ENCODE assay signal across 8 mouse cellular contexts in genomic region chr3:88449395-88450023, GRCm38 (mm10). TPM values are rescaled to one million over a fixed set of nuclear protein-coding genes. Genes with fewer than 3 reads are reported as not detected.
DNase-seq lines count a peak whose midpoint lies in the region; ATAC-seq lines count a peak whose summit lies in the region.

No protein-coding gene starts in this region.

- ATAC-seq in hindbrain, embryonic 15.5 days (ENCODE audit: low FRiP score, low read depth): peak; percentile 38; the same call in 1 of the 2 replicates
- no peak for ATAC-seq in granulocyte monocyte progenitor cell, adult 5-6 weeks (replicated peaks; ENCODE audit: poor library complexity, severe bottlenecking)

- peaks cover 36% of the 10 kb centered on the region for H3K4me1 ChIP-seq in forebrain, embryonic 10.5 days
- H3K4me1 ChIP-seq in hindbrain, embryonic 15.5 days (replicated peaks): no peaks in the 10 kb centered on the region; the same call in 1 of the 2 replicates

- peak overlapping the region; percentile 48 for H3K4me3 ChIP-seq in forebrain, embryonic 10.5 days
- peak overlapping the region; percentile 16; the same call in 1 of the 2 replicates for H3K4me3 ChIP-seq in hindbrain, embryonic 15.5 days

- no peak overlapping the region for H3K9ac ChIP-seq in hindbrain, embryonic 15.5 days

- no peaks in the 10 kb centered on the region for H3K9me3 ChIP-seq in forebrain, embryonic 10.5 days
- no peaks in the 10 kb centered on the region for H3K9me3 ChIP-seq in hindbrain, embryonic 15.5 days

- peak; percentile 75 for DNase-seq in adrenal gland, adult 2 months
- DNase-seq in adrenal gland, postnatal 4 days (ENCODE audit: low spot score in 2 of 2): no peak
- DNase-seq in adrenal gland, postnatal 25 days: peak; percentile 48
- DNase-seq in forebrain, embryonic 10.5 days (ENCODE audit: extremely low spot score, low spot score): peak; percentile 66
- DNase-seq in neural tube, embryonic 10.5 days (ENCODE audit: extremely low spot score, low spot score): peak; percentile 63
- no peak for DNase-seq in adipocyte (ENCODE audit: low spot score)

- whole genome bisulfite sequencing in forebrain, embryonic 10.5 days: 6% methylated on average over 21 of the region's 21 CpGs
- 10% methylated on average over 21 of the region's 21 CpGs for WGBS in hindbrain, embryonic 15.5 days

- H3K36me3 ChIP-seq in forebrain, embryonic 10.5 days (replicated peaks): no peaks in the 10 kb centered on the region
- H3K36me3 ChIP-seq in hindbrain, embryonic 15.5 days: peaks cover 10% of the 10 kb centered on the region; the same call in 1 of the 2 replicates

- peaks cover 60% of the 10 kb centered on the region for H3K27me3 ChIP-seq in forebrain, embryonic 10.5 days (ENCODE audit: poor library complexity, severe bottlenecking)
- no peaks in the 10 kb centered on the region for H3K27me3 ChIP-seq in hindbrain, embryonic 15.5 days

- peak overlapping the region; percentile 46 for H3K4me2 ChIP-seq in hindbrain, embryonic 15.5 days

- H3K27ac ChIP-seq in forebrain, embryonic 10.5 days: peak overlapping the region; percentile 82
- no peak overlapping the region for H3K27ac ChIP-seq in hindbrain, embryonic 15.5 days (replicated peaks)

RNA-seq across cellular contexts. Expression of gene Sema4a, which starts 11.5 kb away (rescaled TPM):
- total RNA-seq in adrenal gland, adult 2 months (2021): 10 to 100 TPM in 1 of 2 experiments, 1 to 10 TPM in 1; 8.8 to 14.3 TPM
- polyA plus RNA-seq in adrenal gland, adult 2 months (2012; rRNA removed): 31.8 and 42.4 TPM in 2 replicates
- total RNA-seq in adrenal gland, postnatal 4 days (2021): 10 to 100 TPM; 11.5 to 15.5 TPM
- total RNA-seq in adrenal gland, postnatal 25 days (2021): 6.0 and 6.2 TPM in 2 replicates
- 5.9 and 6.7 TPM in 2 replicates for polyA plus RNA-seq in forebrain, embryonic 10.5 days (2016; fragmentation: Nextera tagmentation; extraction: Ambion mirVana)
- 30.4 and 30.5 TPM in 2 replicates for polyA plus RNA-seq in hindbrain, embryonic 15.5 days (2015; fragmentation: Nextera tagmentation; extraction: Ambion mirVana)
- total RNA-seq in granulocyte monocyte progenitor cell, adult 5-6 weeks (2014; fragmentation: Nextera tagmentation): 24.0 and 38.5 TPM in 2 replicates
- 25.1 and 35.7 TPM in 2 replicates for total RNA-seq in granulocyte monocyte progenitor cell, adult 5-6 weeks (2017)

RNA-seq across cellular contexts. Expression of gene Slc25a44, which starts 24.6 kb away (rescaled TPM):
- 10 to 100 TPM; 51.1 to 59.4 TPM for total RNA-seq in adrenal gland, adult 2 months (2021)
- 40.7 and 40.9 TPM in 2 replicates for polyA plus RNA-seq in adrenal gland, adult 2 months (2012; rRNA removed)
- total RNA-seq in adrenal gland, postnatal 4 days (2021): 10 to 100 TPM; 34.9 to 35.7 TPM
- total RNA-seq in adrenal gland, postnatal 25 days (2021): 42.9 and 45.9 TPM in 2 replicates
- polyA plus RNA-seq in forebrain, embryonic 10.5 days (2016; fragmentation: Nextera tagmentation; extraction: Ambion mirVana): 17.9 and 20.0 TPM in 2 replicates
- polyA plus RNA-seq in hindbrain, embryonic 15.5 days (2015; fragmentation: Nextera tagmentation; extraction: Ambion mirVana): 34.7 and 40.4 TPM in 2 replicates
- total RNA-seq in granulocyte monocyte progenitor cell, adult 5-6 weeks (2014; fragmentation: Nextera tagmentation): 13.1 and 13.5 TPM in 2 replicates
- total RNA-seq in granulocyte monocyte progenitor cell, adult 5-6 weeks (2017): 11.6 and 13.8 TPM in 2 replicates

RNA-seq across cellular contexts. Expression of gene Pmf1, which starts 39.4 kb away (rescaled TPM):
- 10 to 100 TPM; 31.1 to 43.0 TPM for total RNA-seq in adrenal gland, adult 2 months (2021)
- 75.8 and 77.4 TPM in 2 replicates for polyA plus RNA-seq in adrenal gland, adult 2 months (2012; rRNA removed)
- total RNA-seq in adrenal gland, postnatal 4 days (2021): 10 to 100 TPM; 78.8 to 79.0 TPM
- 34.9 and 41.2 TPM in 2 replicates for total RNA-seq in adrenal gland, postnatal 25 days (2021)
- polyA plus RNA-seq in forebrain, embryonic 10.5 days (2016; fragmentation: Nextera tagmentation; extraction: Ambion mirVana): 177 and 181 TPM in 2 replicates
- polyA plus RNA-seq in hindbrain, embryonic 15.5 days (2015; fragmentation: Nextera tagmentation; extraction: Ambion mirVana): 28.8 and 35.4 TPM in 2 replicates
- total RNA-seq in granulocyte monocyte progenitor cell, adult 5-6 weeks (2014; fragmentation: Nextera tagmentation): 115 and 122 TPM in 2 replicates
- 128 and 141 TPM in 2 replicates for total RNA-seq in granulocyte monocyte progenitor cell, adult 5-6 weeks (2017)

Comparison
In these comparisons a context has a peak if more than half of its experiments do, and no peak if none do; other contexts are left out.
1. DNase-seq: peak in adrenal gland, adult 2 months (single experiment), adrenal gland, postnatal 25 days (single experiment), forebrain, embryonic 10.5 days (single experiment) and neural tube, embryonic 10.5 days (single experiment); none in adrenal gland, postnatal 4 days (0 of 2) and adipocyte (single experiment).